Mouse (Mus musculus) kidney, adult 8-10 months (tissue): ENCODE data around the gene Trp53i11.

Experiments used
- DNase-seq, 2 experiments: peaks; one replicate each; pipeline ENCODE4 v3.0.0; 2022

The Trp53i11 gene

DNA sequence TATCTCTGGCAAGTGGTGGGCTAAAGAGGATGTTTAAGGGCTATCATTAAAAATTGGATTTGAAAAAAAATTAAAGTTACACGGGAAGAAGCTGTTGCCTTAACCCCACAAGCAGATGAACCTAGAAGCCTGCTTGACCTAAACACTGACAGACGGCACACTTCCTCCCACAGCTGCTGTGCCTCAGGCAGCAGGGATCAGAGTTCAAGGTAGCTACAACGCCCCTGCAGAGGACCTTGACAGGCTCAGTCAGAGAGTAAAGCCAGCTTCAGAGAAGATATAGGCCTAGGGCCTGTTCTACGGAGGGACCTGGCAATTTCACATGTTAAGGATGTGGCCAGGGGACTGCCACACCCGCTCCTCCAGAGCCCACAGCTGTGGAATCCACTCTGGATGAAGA, 14.9 kb upstream of the Trp53i11 start:
- DNase-seq: no peak

DNA sequence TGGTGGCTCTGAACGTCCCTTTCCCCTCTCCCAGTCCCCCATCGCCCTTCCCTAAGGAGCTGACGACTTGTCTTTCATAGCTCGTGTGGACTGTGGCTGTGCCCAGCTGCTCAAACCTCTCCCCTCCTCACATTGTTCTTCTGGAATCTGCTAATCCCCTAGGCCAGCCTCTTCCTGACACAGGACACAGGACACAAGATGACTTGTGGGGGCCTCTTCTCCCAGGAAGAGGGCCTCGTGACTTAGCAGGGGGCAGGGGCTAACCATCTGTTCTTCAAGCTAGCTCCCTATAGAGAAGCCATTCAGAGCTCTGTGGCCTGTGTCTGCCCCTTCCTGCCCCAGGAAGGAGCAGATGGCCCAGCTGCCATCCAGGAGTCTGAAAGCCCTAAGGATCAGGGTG, 13.2 kb upstream of the Trp53i11 start:
- DNase-seq: no peak

DNA sequence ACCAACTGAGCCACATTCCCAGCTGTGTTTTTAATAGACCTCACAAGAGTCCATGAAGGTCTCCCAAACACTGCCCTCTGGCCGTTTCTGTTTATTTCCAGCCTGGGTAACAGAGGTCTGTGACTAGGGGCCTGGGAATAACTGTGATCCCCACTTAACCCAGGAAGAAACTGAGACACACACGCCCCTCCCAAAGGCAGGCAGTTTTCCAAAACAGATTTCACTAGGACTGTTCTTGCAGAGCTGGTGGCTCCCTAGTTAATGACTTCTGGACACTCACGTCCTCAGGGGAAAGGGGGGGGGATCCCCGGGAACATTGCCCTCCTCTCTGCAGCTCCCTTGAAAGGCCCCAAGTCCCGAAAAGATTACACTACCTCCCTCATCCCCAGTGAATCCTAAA, 12.1 kb upstream of the Trp53i11 start:
- peak in 1 of 2 experiments; percentile 38 for DNase-seq

DNA sequence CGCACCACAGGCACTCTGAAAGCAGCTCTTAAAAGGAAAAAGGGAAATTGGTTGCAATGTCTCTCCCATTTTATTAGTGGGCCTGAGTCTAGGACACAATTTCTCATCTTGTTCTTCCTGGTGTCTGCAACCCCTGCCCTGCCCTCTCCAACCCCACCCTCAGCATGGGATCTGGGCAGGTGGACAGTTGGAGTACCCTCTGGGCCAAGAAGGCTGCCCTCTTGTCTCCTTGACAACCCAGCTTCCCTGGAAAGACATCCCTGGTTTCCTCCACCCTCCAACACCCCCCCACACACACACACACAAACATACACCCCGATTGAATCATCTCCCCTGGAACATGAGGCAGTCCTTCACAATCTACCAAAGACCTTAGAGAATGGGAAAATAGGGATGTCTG, 11.6 kb upstream of the Trp53i11 start:
- no peak for DNase-seq

DNA sequence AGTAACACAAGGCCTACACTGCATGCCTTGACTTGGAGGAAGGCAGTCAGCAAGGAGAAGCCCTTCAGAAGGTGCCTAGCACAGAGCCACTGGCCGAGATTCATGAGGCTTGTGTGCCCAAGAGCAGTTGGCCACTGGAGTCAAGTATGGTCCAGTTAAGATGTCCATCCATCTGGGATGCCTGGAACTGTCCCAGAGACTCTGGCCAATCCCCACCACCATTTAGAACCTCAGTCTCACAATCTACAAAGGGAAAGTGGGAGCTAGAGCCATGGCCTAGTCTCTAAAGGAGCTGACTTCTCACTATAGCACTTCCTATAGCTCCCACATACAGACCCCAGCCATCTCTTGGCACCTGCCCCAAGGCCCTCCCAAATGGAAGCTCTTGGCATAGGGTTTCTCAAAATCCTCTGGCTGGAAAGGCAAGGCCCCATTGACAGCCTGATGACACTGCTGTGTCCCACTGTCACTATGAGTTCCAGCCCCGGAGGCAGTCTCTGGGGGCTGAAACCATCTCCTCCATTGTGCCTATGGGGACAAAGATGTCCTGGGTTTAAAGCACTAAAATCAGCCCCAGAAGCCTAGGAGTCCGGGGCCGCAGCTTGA, 11.1 kb upstream of the Trp53i11 start:
- no peak for DNase-seq

DNA sequence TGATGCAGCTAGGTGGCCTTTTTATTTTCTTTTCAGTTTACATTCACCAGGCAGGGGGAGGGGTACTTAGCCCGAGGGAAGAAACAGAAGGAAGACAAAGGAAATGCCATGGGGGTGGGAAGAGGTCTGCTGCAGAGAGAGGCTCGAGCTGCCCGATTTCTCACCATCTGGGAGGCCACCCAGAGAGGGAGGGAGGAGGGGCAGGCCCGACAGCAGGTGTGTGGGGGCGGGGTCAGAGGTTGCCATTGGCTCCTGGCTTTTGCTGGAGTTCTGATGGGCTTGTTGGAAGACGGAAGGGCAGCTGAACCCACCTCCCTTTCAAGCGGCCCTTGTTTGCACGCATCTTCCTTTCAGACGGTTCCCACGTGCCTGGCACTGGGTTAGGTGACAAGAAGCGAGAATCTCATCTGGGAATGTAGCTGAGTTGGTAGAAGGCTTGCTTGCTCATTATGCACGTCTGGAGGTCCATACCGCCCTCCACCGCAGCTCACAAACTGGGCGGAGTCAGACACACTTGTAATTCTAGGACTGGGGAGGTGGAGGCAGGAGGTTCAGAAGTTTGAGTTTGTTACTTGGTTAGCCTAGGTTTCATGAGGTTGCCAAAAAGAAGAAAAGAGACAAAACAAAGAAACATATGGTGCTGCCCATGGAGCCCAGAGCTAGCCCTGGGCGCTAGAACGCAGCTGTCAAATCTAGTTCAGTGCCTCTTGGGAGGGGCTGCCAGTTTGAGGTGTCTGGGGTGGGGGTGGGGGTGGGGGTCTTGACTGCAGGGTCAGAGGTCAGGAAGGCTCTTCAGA, 10.3 kb upstream of the Trp53i11 start:
- DNase-seq: no peak

DNA sequence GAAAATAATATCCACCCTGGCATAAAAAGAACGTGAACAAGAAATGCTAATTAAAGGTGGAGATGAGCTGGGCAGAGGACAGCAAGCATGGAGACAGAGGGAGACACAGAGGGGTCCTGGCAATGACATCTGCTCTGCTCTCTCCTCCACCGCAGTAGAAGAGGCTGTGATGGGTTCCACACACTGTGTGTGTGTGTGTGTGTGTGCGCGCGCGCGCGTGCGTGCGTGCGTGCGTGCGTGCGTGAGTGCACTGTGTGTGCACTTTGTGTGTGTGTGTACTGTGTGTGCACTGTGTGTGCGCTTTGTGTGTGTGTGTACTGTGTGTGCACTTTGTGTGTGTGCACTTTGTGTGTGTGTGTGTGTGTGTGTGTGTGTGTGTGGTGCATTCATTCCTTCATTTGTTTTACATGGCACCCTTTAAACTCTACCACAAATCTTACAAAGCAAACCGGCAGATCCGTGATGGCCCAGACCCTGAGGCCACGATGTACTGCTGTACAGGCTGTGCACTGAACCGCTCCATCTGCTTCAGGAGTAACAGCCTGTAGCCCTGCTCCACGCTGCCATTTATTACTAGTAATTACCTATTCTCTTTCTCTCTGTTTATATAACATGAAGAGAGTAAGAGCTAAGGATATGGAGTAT, 9.6 kb upstream of the Trp53i11 start:
- no peak for DNase-seq

DNA sequence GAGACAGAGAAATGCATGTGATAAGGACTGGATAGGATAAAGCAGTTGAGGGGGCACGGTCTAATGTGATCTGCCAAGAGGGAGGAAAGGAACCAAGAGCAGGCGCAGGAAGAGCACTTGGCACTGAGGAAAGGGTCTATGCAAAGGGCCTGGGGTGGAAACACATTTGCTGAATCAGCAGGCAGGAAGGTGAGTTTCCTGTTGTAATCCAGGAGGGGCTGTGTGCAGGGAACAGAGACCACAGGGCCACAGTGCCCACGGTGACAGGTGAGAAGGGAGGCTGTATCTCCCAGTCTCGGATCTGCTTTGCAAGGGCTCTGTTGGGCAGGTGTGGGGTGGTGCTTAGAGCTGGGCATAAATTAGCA, 9.1 kb upstream of the Trp53i11 start:
- no peak for DNase-seq

DNA sequence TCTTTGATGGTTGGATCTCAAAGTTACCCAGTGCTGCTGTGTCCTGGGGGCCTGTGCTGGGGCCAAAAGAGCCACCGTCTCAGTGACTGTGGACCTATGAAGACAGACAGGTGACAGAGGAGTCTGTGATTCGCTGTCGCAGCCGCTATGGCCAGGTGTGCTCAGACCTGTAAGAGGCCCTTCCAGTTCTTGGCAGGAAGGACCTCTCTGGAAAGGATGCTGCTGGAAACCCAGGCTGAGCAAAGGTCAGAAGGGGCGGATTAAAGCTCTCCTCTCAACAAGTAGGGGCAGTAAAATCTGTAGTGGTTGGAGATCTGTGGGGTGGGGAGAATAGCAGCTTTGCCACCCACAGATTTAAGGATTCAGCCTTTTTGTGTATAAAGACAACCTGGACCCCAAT, 7.7 kb upstream of the Trp53i11 start:
- no peak for DNase-seq

DNA sequence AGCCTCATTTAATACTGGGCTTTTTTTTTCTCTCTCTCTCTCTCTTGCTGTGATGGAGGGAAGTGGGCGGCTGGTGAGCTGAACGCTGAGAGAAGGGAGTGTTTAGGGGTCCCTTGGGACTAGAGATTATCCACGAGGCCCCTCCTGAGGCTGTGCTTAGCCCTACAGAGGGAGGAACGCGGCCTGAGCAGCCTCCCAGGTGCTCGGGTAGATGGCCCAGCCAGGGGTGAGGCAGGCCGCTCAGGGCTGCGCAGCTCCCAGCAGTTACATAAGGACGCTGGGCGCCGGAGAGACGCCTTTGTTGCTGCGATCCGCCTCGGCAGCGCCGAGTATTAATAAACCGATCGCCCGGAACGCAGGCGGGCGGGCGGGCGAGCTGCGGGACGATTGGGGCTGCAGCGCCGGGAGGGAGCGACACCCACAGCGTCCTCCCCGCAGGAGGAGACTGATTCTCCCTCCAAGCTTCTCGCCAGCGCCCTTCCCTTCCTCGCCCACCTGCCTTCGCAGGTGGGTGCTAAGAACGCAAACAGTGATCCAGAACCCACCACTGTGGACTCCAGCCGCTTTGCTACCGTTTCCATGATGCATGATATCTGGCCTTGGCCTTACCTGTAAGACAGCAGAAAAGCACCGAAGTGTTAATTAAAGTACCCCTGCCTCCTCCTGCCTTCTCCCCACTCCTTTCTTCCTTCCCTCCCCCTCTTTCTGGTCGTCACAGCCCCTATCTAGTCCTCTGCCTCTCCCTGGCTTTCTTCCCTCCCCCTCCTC, 7.1 kb upstream of the Trp53i11 start:
- no peak for DNase-seq

DNA sequence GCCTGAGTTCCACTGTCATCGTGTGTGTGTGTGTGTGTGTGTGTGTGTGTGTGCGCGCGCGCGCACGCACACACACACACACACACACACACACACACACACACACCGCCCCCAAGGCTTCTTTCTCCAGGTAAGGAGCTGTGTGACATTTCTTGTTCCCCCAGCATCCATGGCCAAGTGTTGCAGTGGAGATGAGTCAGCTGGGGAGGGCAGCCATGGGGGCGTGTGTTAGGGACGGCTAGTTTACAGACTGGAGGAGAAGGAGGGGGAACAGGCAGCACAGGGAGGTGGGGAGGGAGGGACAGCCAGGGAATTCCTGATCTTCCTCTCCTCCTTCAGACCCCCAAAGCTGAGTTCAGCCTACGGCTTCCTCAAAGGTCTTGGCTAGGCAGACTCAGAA, 4.5 kb upstream of the Trp53i11 start:
- DNase-seq: no peak

DNA sequence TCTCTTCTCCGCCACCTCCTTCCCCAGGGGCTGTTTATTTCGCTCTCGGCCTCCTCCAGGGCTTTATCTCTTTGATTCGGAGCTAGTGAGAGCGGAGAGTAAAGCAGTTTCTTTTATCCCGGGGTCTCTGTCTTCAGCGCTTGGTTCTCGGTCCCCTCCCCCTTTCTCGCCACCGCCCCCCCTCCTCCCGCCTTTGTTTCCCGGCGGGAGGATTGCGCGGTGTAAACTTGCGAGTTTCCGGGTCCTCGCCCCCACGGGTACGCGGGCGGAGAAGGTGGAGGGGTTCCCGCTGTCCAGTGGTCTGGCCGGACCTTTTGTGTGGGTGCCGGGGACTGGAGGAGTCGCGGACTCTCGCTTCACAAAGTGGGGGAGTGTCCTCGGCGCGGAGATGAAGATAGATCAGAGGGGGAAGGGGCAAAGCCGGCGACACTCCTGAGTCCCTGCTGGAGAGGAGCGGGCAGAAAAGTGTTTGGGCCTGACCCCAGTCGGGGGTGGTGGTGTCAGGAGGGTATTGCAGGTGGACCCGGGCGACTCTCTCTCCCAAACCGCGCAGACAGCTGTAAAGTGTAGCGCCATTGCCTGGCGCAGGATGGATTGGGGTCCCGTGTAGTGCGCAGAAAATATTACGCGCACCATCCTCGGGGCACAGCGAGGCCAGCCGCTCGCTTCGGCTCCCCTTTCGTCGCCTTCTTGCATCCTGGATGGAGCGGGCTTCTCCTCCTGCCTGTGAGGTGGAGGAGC, 842 bp downstream of the Trp53i11 start:
- no peak for DNase-seq

DNA sequence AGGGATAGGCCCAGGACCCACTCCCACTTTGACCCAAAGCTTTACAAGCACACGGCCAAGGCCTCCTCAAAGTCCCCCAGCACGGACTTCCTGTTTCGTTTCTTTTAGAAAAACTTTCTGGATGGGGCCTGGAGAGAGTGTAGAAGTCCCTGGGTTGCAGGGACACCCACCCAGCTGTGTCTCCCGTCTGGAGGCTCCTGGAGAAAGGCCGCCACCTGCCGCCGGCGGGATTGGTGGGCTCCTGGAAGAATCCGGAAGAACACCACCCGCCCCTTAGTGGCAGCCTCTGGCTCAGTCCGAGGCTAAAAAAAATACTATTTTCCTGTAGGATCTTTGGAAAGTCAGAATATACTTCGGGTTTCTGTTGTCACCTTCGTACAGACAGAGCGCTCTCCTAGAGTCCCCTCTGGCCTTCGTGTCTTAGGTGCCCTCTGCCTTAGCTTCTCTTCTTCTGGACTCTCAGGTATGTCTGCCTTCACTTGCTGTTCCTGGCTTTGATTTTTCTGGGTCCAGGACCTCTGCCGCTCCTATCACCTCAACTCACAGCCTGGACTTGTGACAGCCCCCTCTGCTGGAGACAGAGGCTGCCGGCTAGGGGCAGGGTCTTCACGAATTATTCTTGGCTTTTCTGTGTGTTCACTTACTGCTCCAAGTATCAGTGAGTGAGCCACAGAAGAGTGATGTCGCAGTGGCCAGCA, 1.6 kb downstream of the Trp53i11 start:
- DNase-seq: peak in 1 of 2 experiments; percentile 36

DNA sequence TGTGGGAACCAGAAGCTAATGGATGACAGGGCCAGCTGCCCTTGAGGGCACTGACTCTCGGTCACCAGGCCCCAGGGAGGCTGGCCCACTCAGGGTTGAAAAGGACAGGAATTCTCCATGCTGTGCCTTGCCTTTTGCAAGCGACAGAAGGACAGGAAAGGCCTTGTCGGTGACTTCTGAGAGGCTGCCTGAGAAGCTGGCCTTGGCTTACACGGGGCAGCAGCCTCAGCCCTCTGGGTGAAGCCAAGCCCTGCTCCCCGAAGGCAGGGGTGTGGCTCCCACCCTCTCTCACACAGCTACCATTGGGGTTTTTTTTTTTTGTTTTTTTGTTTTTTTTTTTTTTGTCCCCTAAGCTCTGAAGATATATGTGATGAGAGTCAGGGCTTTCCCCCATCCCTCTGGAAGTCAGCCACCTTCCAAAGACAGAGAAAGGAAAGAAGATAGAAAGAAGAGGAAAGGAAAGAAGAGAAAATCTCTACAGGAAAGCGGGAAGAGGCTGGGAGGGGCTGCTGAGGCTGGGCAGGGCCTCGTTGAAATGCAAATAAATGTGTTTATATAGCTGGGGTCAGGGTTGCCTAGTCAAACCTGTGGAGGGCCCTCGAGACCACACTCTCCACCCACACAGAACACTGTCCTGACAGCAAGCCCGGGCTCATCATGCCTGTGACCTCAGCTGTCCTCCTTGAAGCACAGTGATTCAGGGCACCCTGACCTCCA, 3.6 kb downstream of the Trp53i11 start:
- no peak for DNase-seq

DNA sequence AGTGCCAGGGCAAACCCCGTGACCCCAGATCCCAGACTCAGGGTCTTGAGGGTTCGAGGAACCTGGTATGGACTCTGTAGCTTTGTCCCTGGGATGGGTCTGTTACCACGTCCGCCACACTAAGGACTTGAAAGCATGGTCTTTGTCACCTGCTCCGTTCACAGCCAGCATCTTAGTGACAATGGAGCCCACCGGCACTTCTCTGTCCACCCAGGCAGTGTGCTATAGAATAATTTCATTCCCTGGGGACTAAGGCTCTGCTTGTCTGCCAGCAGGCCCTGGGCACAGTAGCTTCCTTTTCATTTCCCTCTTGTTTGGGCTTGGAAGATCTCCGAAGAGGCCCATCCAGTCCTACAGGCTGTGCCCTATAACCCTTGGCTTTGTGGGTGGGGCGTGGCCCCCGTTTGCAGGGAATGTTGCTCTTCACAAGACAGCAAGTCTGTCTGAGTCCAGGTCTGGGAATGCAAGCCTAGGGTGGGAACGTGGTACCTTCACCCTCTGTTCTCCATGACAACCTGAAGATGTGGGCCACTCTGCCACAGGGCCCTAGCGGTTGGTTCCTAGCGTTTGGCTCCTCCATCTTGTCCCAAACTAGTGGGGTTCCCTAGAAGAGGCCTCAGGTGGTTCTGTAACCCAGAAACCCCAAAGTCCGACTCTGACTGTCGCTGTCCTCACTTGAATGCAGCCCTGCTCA, 4.3 kb downstream of the Trp53i11 start:
- no peak for DNase-seq

DNA sequence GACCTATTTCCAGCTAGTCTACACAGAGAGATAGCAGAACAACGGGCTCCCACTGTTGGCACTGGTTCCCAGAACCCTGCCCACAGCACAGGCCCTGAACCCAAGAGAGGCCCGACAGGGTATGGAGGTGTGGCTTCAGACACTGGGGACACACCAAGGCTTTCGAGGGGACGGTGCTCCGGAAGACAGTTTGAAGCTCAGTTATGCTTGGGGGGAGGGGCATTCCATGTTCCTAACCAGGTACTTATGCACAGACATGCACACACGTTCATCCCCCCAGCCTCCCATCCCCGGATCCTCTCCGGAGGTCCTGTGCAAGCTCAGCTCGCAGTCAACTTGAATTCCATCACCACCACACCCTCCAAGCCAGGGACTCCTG, 4.8 kb downstream of the Trp53i11 start:
- no peak for DNase-seq

DNA sequence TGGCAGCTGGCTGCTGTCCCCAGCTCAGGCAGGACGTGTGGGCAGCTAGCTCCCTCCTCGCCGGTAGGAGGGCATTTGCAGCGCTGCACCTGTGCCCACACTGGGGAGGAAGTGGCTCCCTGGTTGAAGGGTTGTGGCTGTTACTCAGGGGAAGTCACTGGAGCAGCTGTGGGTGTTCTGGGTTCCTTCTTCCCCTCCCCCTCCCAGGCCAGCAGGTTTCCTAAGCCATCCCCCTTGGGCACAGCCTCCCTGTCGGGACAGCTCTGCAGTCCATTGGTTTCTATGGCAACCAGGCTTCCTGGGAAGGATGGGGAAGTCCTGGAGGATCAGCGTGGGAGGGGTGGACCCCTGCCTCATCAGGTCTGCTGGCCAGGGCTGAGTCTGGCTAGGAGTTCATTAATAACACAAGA, 5.3 kb downstream of the Trp53i11 start:
- no peak for DNase-seq

DNA sequence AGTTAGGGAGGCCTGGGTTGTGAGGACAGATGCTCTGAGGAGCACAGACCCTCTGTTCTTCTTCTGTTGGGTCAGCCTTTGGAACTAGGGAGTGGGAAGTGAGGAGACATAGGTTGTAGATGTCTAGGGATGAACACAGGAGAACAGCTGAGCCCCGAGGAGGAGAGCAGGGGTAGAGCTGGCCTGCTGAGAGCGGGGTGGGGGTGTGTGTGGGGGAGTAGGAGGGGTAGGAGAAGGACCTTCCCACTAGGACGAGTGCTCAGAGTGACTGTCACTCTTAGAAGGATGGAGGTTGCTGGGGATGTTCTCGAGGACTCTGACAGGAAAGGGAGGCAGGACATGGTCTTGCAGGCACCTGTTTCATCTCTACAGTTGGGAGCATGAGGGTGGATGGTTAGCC, 6.5 kb downstream of the Trp53i11 start:
- DNase-seq: no peak

DNA sequence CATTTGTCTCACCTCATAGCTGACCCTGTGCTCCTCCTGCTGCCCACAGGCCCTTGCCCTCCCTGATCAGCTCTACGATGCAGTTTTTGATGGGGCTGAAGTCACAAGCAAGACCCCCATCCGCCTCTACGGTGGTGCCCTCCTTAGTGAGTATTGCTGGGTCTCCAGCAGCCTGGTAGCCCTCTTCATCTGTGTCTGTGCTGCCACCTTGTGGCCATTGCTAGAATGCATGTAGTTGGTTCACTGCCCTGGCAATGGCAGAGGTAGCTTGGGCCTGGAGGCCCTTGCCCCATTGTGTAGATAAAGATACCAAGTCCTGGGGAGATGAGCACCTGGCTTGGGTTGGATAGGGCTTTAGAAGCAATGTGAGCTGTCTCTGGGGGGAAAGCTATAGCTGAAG, 11.5 kb downstream of the Trp53i11 start:
- DNase-seq: peak; percentile 79 to 95

DNA sequence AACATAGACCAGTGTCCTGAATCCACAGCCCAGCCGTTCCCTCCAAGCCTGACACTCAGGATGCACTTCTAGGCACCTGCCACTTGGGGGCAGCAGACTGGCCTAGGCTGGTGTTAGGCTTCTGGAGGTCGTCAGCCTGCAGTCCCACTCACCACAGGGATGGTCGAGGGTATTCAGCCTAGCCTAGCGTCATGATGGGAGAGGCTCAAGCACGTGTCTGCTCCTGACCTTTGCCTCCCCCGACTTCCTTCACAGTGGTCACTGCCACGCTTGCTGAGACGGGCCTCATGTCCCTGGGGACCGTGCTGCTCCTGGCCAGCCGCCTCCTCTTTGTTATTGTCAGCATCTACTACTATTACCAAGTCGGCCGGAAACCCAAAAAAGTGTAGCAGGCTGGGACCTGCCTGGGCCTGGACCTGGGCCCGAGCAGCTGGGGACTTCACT, 12.2 kb downstream of the Trp53i11 start:
- DNase-seq: peak; percentile 77 to 80
